Mouse (Mus musculus): Measurements from ENCODE around the gene Abcc10. TPM values are rescaled to one million over a fixed set of nuclear protein-coding genes. Genes with fewer than 3 reads are reported as not detected.

Abcc10 gene
- total and polyA plus RNA-seq, 3 experiments: 1.1 to 4.1 (median 3.8) TPM

DNA sequence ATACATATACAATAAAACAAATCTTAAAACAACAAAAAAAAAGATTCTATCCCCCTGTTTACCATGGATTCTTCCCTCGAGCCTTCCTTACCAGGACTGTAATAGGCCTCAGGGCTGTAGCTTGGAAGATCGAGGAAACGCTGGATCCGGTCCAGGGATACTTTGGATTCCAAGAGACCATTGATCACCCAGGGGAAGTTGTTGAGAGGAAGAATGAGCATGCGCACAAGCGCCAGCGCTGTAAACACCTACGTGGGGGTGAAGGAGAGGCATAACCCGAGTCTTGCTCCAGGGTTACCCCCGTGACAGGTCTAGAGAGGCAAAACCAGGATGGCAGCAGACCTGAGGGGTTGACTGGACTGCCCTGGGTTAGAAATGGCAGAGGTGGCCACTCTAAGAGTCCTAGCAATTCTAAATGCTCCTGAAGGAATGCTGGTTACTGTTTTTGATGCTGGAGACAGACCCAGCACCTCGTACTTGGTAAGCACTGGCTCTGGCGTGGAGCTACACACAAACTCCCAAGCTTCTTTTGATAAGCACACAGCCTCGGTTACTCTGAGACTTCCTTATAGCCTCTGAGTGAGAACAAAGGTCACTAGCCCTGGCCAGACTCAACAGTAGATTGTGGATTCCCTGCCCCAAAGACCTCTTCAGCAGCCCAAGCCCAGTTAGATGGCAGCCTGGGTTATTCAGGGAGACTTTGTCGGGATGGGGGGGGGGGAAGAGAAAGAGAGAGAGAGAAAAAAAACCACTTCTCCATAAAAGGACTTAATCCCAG lies 5.9 kb downstream of the Abcc10 start:
- dilution Hi-C loops (cut with MboI; ENCODE audit: extremely low pct_ligation_motif_present, extremely low pct_unique_long_range_greater_than_20kb, low sequenced_read_pairs): no loop called here
- DNase-seq (ENCODE audit: extremely low read depth): no peak
- no peaks in the 10 kb centered on the region for H3K79me2 ChIP-seq (replicated peaks; ENCODE audit: control insufficient read depth, extremely low read depth, insufficient read depth, poor library complexity, severe bottlenecking)
- H3K9me3 ChIP-seq (replicated peaks; ENCODE audit: low read length): no peaks in the 10 kb centered on the region
- in situ Hi-C loops (cut with MboI; ENCODE audit: low pct_ligation_motif_present, low pct_unique_long_range_greater_than_20kb, low sequenced_read_pairs): no loop called here
- peaks cover 3 to 38% of the 10 kb centered on the region in 2 experiments for H3K36me3 ChIP-seq (replicated peaks in 1 of 2; ENCODE audit: control insufficient read depth in 1 of 2, insufficient read depth in 1 of 2, low read length in 1 of 2)
- peaks cover 0 to 9% of the 10 kb centered on the region in 2 experiments; a peak in 2 of 4 replicates for H3K4me1 ChIP-seq (ENCODE audit: control insufficient read depth in 1 of 2, insufficient read depth in 2 of 2)
- TF ChIP-seq MAZ (IDR thresholded peaks at IDR 0.05; ENCODE audit: low read depth, low read length) (no peak), HCFC1 (IDR thresholded peaks at IDR 0.05; ENCODE audit: low read depth, low read length) (no peak), GABPA (IDR thresholded peaks at IDR 0.05; ENCODE audit: insufficient replicate concordance, low read depth, low read length) (no peak), POLR2A (IDR thresholded peaks at IDR 0.05; ENCODE audit: low read depth, low read length) (no peak), RCOR1 (conservative IDR thresholded peaks at IDR 0.05; ENCODE audit: low read depth, low read length) (no peak)
- no peak overlapping the region for H3K4me2 ChIP-seq (ENCODE audit: insufficient read depth, low read depth, poor library complexity, severe bottlenecking)
- no peak overlapping the region for H3K27ac ChIP-seq (ENCODE audit: insufficient read depth, low read depth)
- no peak overlapping the region for H3K4me3 ChIP-seq (replicated peaks in 1 of 3; ENCODE audit: low read depth in 2 of 3, low read length in 2 of 3, poor library complexity in 1 of 3)
- no peak overlapping the region for H3K9ac ChIP-seq (ENCODE audit: insufficient read depth, low read depth)
- no peaks in the 10 kb centered on the region for H3K27me3 ChIP-seq (replicated peaks)

- no peaks in the 10 kb centered on the region for H3K9me3 ChIP-seq (replicated peaks; ENCODE audit: low read length)
- H3K36me3 ChIP-seq (replicated peaks in 1 of 2; ENCODE audit: control insufficient read depth in 1 of 2, insufficient read depth in 1 of 2, low read length in 1 of 2): peaks cover 3 to 38% of the 10 kb centered on the region in 2 experiments
- H3K4me3 ChIP-seq (replicated peaks in 1 of 3; ENCODE audit: low read depth in 2 of 3, low read length in 2 of 3, poor library complexity in 1 of 3): no peak overlapping the region
- no peak for TF ChIP-seq TBP (conservative IDR thresholded peaks at IDR 0.05; ENCODE audit: low read depth, low read length)
- TF ChIP-seq CHD1 (IDR thresholded peaks at IDR 0.05; ENCODE audit: low read depth, low read length): no peak
- no peak for TF ChIP-seq ZKSCAN1 (IDR thresholded peaks at IDR 0.05; ENCODE audit: borderline replicate concordance, low read depth, low read length)
- TF ChIP-seq KAT2A (IDR thresholded peaks at IDR 0.05; ENCODE audit: insufficient replicate concordance, low read length): no peak
- no peak for TF ChIP-seq MEF2A (IDR thresholded peaks at IDR 0.05; ENCODE audit: borderline replicate concordance, low read depth, low read length)
- no peak for TF ChIP-seq CHD2 (IDR thresholded peaks at IDR 0.05; ENCODE audit: low read length)
- TF ChIP-seq USF1 (IDR thresholded peaks at IDR 0.05; ENCODE audit: low read depth, low read length): no peak
- no peak for TF ChIP-seq TCF12 (IDR thresholded peaks at IDR 0.05; ENCODE audit: low read depth, low read length)
- TF ChIP-seq EP300 (IDR thresholded peaks at IDR 0.05; ENCODE audit: low read length): no peak
- no peak overlapping the region for H3K9ac ChIP-seq (ENCODE audit: insufficient read depth, low read depth)
- no peak overlapping the region for H3K4me2 ChIP-seq (ENCODE audit: insufficient read depth, low read depth, poor library complexity, severe bottlenecking)
- H3K27me3 ChIP-seq (replicated peaks): no peaks in the 10 kb centered on the region
- dilution Hi-C loops (cut with MboI; ENCODE audit: extremely low pct_ligation_motif_present, extremely low pct_unique_long_range_greater_than_20kb, low sequenced_read_pairs) (no loop called here), in situ Hi-C loops (cut with MboI; ENCODE audit: low pct_ligation_motif_present, low pct_unique_long_range_greater_than_20kb, low sequenced_read_pairs) (no loop called here)
- no peaks in the 10 kb centered on the region for H3K79me2 ChIP-seq (replicated peaks; ENCODE audit: control insufficient read depth, extremely low read depth, insufficient read depth, poor library complexity, severe bottlenecking)
- no peak for DNase-seq (ENCODE audit: extremely low read depth)
- no peaks in the 10 kb centered on the region for H3K4me1 ChIP-seq (ENCODE audit: control insufficient read depth in 1 of 2, insufficient read depth in 2 of 2)
- no peak overlapping the region for H3K27ac ChIP-seq (ENCODE audit: insufficient read depth, low read depth)
These were observed 7.7 kb downstream of the Abcc10 start for GRCm38 (mm10) chr17:46320492-46320891.

Measured in CH12.LX (cell line).